Mouse (Mus musculus) embryonic facial prominence, embryonic 11.5 days (tissue): ENCODE data around the gene Zmym5. TPM values are rescaled to one million over a fixed set of nuclear protein-coding genes. Genes with fewer than 3 reads are reported as not detected.
"Not testable (repeated sequence)": the region's sequence is repeated elsewhere in the genome, so short reads cannot be mapped to it uniquely, and the experiment has no call there.

Source experiments
- ATAC-seq: fragments of 200-750 bp; cut with Nextera tagmentation; replicated peaks from 2 replicates; pipeline ENCODE4 v1.8.0; 2017; ENCODE audit warnings: low read depth; ENCODE audit not compliant: insufficient number of reproducible peaks, low FRiP score, low TSS enrichment
- DNase-seq: peaks from one replicate; pipeline ENCODE4 v3.0.0-alpha.2; 2015; ENCODE audit warnings: low spot score
- H3K27ac ChIP-seq: fragments of 300-500 bp; sonication (generic); replicated peaks from 2 replicates; pipeline ENCODE4 v1.5.1; 2014; ENCODE audit warnings: mild to moderate bottlenecking, low read depth, low read length, control low read depth
- H3K27me3 ChIP-seq: fragments of 300-500 bp; sonication (generic); 2 replicates; pipeline ENCODE4 v1.6.1; 2014; ENCODE audit warnings: mild to moderate bottlenecking, low read length, moderate library complexity, mixed read lengths; ENCODE audit not compliant: control insufficient read depth, insufficient read depth
- H3K36me3 ChIP-seq: fragments of 300-500 bp; sonication (generic); replicated peaks from 2 replicates; pipeline ENCODE4 v1.6.1; 2014; ENCODE audit warnings: low read depth, mild to moderate bottlenecking, low read length, moderate library complexity, mixed read lengths; ENCODE audit not compliant: control insufficient read depth, insufficient read depth
- H3K4me1 ChIP-seq: fragments of 300-500 bp; sonication (generic); 2 replicates; pipeline ENCODE4 v1.6.1; 2014; ENCODE audit warnings: low read length, mixed read lengths; ENCODE audit not compliant: control insufficient read depth, insufficient read depth
- H3K4me2 ChIP-seq: fragments of 300-500 bp; sonication (generic); 2 replicates; pipeline ENCODE4 v1.6.1; 2014; ENCODE audit warnings: low read depth, mild to moderate bottlenecking, control low read depth, low read length, moderate library complexity
- H3K4me3 ChIP-seq: fragments of 300-500 bp; sonication (generic); 2 replicates; pipeline ENCODE4 v1.5.1; 2014; ENCODE audit warnings: low read depth, low read length, control low read depth
- H3K9ac ChIP-seq: fragments of 300-500 bp; sonication (generic); replicated peaks from 2 replicates; pipeline ENCODE4 v1.6.1; 2014; ENCODE audit warnings: mild to moderate bottlenecking, control low read depth, low read length
- H3K9me3 ChIP-seq: fragments of 300-500 bp; sonication (generic); replicated peaks from 2 replicates; pipeline ENCODE4 v1.6.1; 2016; ENCODE audit warnings: mild to moderate bottlenecking, low read length, inconsistent platforms, mixed read lengths; ENCODE audit not compliant: control insufficient read depth
- WGBS: fragments of 180-500 bp; shearing (Covaris S2); extraction: QIAGEN DNeasy Blood & Tissue Kit; methylation state at CpG from one replicate; pipeline ENCODE4 v1.1.7; 2014; 5-methylcytosine and 5-hydroxymethylcytosine counted together
- polyA plus RNA-seq: library from polyadenylated mRNA; unstranded; fragments of >200 nt; fragmentation: Nextera tagmentation; extraction: Ambion mirVana; gene quantifications from 2 replicates; pipeline ENCODE4 v1.2.1, GENCODE M21; 2014

Zmym5 gene
- polyA plus RNA-seq, 1 experiment from 2014 or later = 24.2 TPM

GRCm38 (mm10) chr14:56766438-56766837, 45.1 kb downstream of the Zmym5 start:
- DNase-seq, H3K4me3 ChIP-seq, ATAC-seq, H3K4me1 ChIP-seq, H3K36me3 ChIP-seq, H3K9me3 ChIP-seq, H3K9ac ChIP-seq, H3K4me2 ChIP-seq, H3K27me3 ChIP-seq, H3K27ac ChIP-seq: not testable (repeated sequence)
- 83% methylated on average over 2 of the region's 2 CpGs for WGBS

DNA sequence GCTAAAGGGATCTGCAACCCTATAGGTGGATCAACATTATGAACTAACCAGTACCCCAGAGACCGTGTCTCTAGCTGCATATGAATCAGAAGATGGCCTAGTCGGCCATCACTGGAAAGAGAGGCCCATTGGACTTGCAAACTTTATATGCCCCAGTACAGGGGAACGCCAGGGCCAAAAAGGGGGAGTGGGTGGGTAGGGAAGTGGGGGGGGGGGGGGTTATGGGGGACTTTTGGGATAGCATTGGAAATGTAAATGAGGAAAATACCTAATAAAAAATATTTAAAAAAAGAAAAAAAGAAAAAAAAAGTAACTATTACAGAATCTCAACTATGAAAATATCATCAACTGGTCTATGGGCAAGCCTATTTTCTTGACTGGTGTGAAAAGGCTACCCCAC, 46.4 kb downstream of the Zmym5 start:
- not testable (repeated sequence) for H3K9me3 ChIP-seq, H3K4me1 ChIP-seq, DNase-seq, H3K4me3 ChIP-seq, H3K4me2 ChIP-seq, ATAC-seq, H3K9ac ChIP-seq, H3K27ac ChIP-seq, H3K36me3 ChIP-seq, H3K27me3 ChIP-seq
- 94% methylated on average over 2 of the region's 3 CpGs for WGBS

- H3K27me3 ChIP-seq = no peaks in the 10 kb centered on the region
- no peaks in the 10 kb centered on the region for H3K9me3 ChIP-seq
- no peak overlapping the region for H3K27ac ChIP-seq
- no peak overlapping the region for H3K4me2 ChIP-seq
- no peaks in the 10 kb centered on the region for H3K4me1 ChIP-seq
- ATAC-seq (no peak), DNase-seq (no peak)
- no peak overlapping the region for H3K4me3 ChIP-seq
- whole genome bisulfite sequencing = 93% methylated on average over 4 of the region's 4 CpGs
- peaks cover 6% of the 10 kb centered on the region for H3K36me3 ChIP-seq
- no peak overlapping the region for H3K9ac ChIP-seq
Measured at GRCm38 (mm10) chr14:56751282-56751681, 60.2 kb downstream of the Zmym5 start.

Other genes starting within 250 kb of the Zmym5 start
- 21.7 and 26.0 TPM in 2 replicates for gene Cenpj, start 236.3 kb downstream of the Zmym5 start, polyA plus RNA-seq
- 1.0 and 1.3 TPM in 2 replicates for gene Parp4, start 236.1 kb downstream of the Zmym5 start, polyA plus RNA-seq
- gene Mphosph8, start 143.5 kb downstream of the Zmym5 start, polyA plus RNA-seq = 31.9 and 34.8 TPM in 2 replicates
- gene Pspc1, start 33.4 kb downstream of the Zmym5 start, polyA plus RNA-seq = 59.6 and 60.2 TPM in 2 replicates
- gene Zmym2, start 74.9 kb upstream of the Zmym5 start, polyA plus RNA-seq = 63.0 and 65.3 TPM in 2 replicates
- 0.34 and 3.1 TPM in 2 replicates for gene Gja3, start 246.4 kb upstream of the Zmym5 start, polyA plus RNA-seq